In genomic region chr14:79314245-79315010, GRCm38 (mm10) we compare ENCODE assay signal across 11 mouse cellular contexts. TPM values are rescaled to one million over a fixed set of nuclear protein-coding genes. Genes with fewer than 3 reads are reported as not detected.
A peak's percentile ranks its signal among the peaks of the same experiment; 100 is the strongest.
DNase-seq lines count a peak whose midpoint lies in the region; ATAC-seq and TF ChIP-seq lines count a peak whose summit lies in the region.
"Had no signal": no experiment of that assay in that cellular context is flagged by ENCODE, and none has a peak within 500 bp of the region (broad histone marks: within the 10 kb centered on the region; RNA-seq: fewer than 3 reads in every experiment).

No protein-coding gene starts in this region.

- peak overlapping the region; percentile 63 for H3K27ac ChIP-seq in layer of hippocampus, adult 2 months
- no peak overlapping the region for H3K27ac ChIP-seq in MEL (ENCODE audit: control insufficient read depth, low read depth, low read length)
- peak overlapping the region; percentile 65 for H3K27ac ChIP-seq in embryonic facial prominence, embryonic 15.5 days (replicated peaks)
- H3K27ac ChIP-seq in midbrain, postnatal 0 days (ENCODE audit: low read depth, low read length), result 0 out of 2 replicates have a peak overlapping the region, but pooled peaks have one; percentile 40

- peaks cover 0 to 16% of the 10 kb centered on the region in 2 experiments; a peak in 3 of 4 replicates for H3K4me1 ChIP-seq in MEL (ENCODE audit: control insufficient read depth in 1 of 2, insufficient read depth in 2 of 2, low read length in 2 of 2)
- H3K4me1 ChIP-seq in embryonic facial prominence, embryonic 15.5 days, result peaks cover 14% of the 10 kb centered on the region; the same call in 1 of the 2 replicates
- H3K4me1 ChIP-seq in midbrain, postnatal 0 days (ENCODE audit: insufficient read depth, low read length), result no peaks in the 10 kb centered on the region

- no peak for TF ChIP-seq CTCF in layer of hippocampus, adult 2 months (conservative IDR thresholded peaks at IDR 0.05)
- TF ChIP-seq CTCF in MEL (IDR thresholded peaks at IDR 0.05 in 2 of 3, conservative IDR thresholded peaks at IDR 0.05 in 1 of 3; ENCODE audit: control insufficient read depth in 1 of 3, insufficient read depth in 1 of 3, low read depth in 2 of 3, low read length in 3 of 3, poor library complexity in 1 of 3, severe bottlenecking in 1 of 3), result no peak
- no peak for TF ChIP-seq CTCF in midbrain, postnatal 0 days (IDR thresholded peaks at IDR 0.05)

- no peak for ATAC-seq in embryonic facial prominence, embryonic 15.5 days (ENCODE audit: insufficient number of reproducible peaks, low FRiP score, low TSS enrichment, low read depth)
- no peak for ATAC-seq in midbrain, postnatal 0 days (ENCODE audit: low FRiP score)

- no peak overlapping the region for H3K4me2 ChIP-seq in embryonic facial prominence, embryonic 15.5 days (replicated peaks)
- no peak overlapping the region for H3K4me2 ChIP-seq in midbrain, postnatal 0 days (ENCODE audit: low read depth, low read length, poor library complexity, severe bottlenecking)

- no peak overlapping the region for H3K4me3 ChIP-seq in layer of hippocampus, adult 2 months
- H3K4me3 ChIP-seq in MEL (ENCODE audit: control insufficient read depth in 1 of 2, insufficient read depth in 1 of 2, low read depth in 2 of 2, low read length in 2 of 2), result no peak overlapping the region
- H3K4me3 ChIP-seq in embryonic facial prominence, embryonic 15.5 days (replicated peaks), result no peak overlapping the region
- no peak overlapping the region for H3K4me3 ChIP-seq in midbrain, postnatal 0 days (ENCODE audit: low read depth, low read length)

- TF ChIP-seq EP300 in MEL (IDR thresholded peaks at IDR 0.05; ENCODE audit: low read depth in 1 of 2, low read length in 2 of 2), result no peak

- no peak for TF ChIP-seq POLR2A in MEL (IDR thresholded peaks at IDR 0.05; ENCODE audit: control insufficient read depth in 1 of 2, insufficient read depth in 1 of 2, low read depth in 1 of 2, low read length in 2 of 2, poor library complexity in 1 of 2)

- no peak for DNase-seq in layer of hippocampus, adult 2 months (ENCODE audit: low spot score in 2 of 2)
- no peak for DNase-seq in layer of hippocampus, postnatal 36 days
- no peak for DNase-seq in MEL (ENCODE audit: low read depth, low spot score)
- no peak for DNase-seq in midbrain, postnatal 0 days (ENCODE audit: low spot score)
- no peak for DNase-seq in kidney, postnatal 14 days
- no peak for DNase-seq in frontal cortex, adult 2 months (ENCODE audit: extremely low spot score in 1 of 2, low spot score in 1 of 2)
- DNase-seq: cerebellum, adult 2 months; embryo, embryonic 11 days; lung, adult 2 months; right cerebral cortex, adult 18-20 months had no signal

- no peaks in the 10 kb centered on the region for H3K79me2 ChIP-seq in MEL (ENCODE audit: control insufficient read depth, insufficient read depth, low read length, poor library complexity)

- 67% methylated on average over 12 of the region's 12 CpGs for WGBS in embryonic facial prominence, embryonic 15.5 days
- 76% methylated on average over 12 of the region's 12 CpGs for WGBS in midbrain, postnatal 0 days

- H3K27me3 ChIP-seq in MEL (ENCODE audit: control insufficient read depth in 1 of 2, insufficient read depth in 2 of 2, low read length in 2 of 2), result no peaks in the 10 kb centered on the region
- H3K27me3 ChIP-seq in embryonic facial prominence, embryonic 15.5 days, result no peaks in the 10 kb centered on the region
- no peaks in the 10 kb centered on the region for H3K27me3 ChIP-seq in midbrain, postnatal 0 days (ENCODE audit: insufficient read depth, low read length)

- no peak for TF ChIP-seq RAD21 in MEL (IDR thresholded peaks at IDR 0.05; ENCODE audit: low read depth, low read length)

- H3K9me3 ChIP-seq in MEL (replicated peaks; ENCODE audit: insufficient read depth, low read length), result no peaks in the 10 kb centered on the region
- H3K9me3 ChIP-seq in embryonic facial prominence, embryonic 15.5 days (replicated peaks), result no peaks in the 10 kb centered on the region
- H3K9me3 ChIP-seq in midbrain, postnatal 0 days (ENCODE audit: low read length), result no peaks in the 10 kb centered on the region

- H3K36me3 ChIP-seq in MEL (ENCODE audit: control insufficient read depth in 1 of 2, insufficient read depth in 2 of 2, low read length in 2 of 2), result peaks cover 0 to 10% of the 10 kb centered on the region in 2 experiments; a peak in 2 of 4 replicates
- H3K36me3 ChIP-seq in embryonic facial prominence, embryonic 15.5 days, result no peaks in the 10 kb centered on the region
- H3K36me3 ChIP-seq in midbrain, postnatal 0 days (ENCODE audit: insufficient read depth, low read length), result no peaks in the 10 kb centered on the region

- no peak overlapping the region for H3K9ac ChIP-seq in MEL (ENCODE audit: control insufficient read depth, low read depth, low read length, poor library complexity, severe bottlenecking)
- no peak overlapping the region for H3K9ac ChIP-seq in embryonic facial prominence, embryonic 15.5 days
- no peak overlapping the region for H3K9ac ChIP-seq in midbrain, postnatal 0 days (replicated peaks; ENCODE audit: low read length, poor library complexity, severe bottlenecking)

TF ChIP-seq in MEL, 35 proteins besides CTCF, POLR2A, EP300 and RAD21:
- TF ChIP-seq ZKSCAN1 (IDR thresholded peaks at IDR 0.05; ENCODE audit: low read depth, low read length), result no peak
- TF ChIP-seq USF2 (IDR thresholded peaks at IDR 0.05; ENCODE audit: borderline replicate concordance in 1 of 2, insufficient read depth in 1 of 2, low read depth in 1 of 2, low read length in 2 of 2), result no peak
- 0 out of 2 replicates have a peak, but pooled peaks have one; percentile 16 for TF ChIP-seq GATA1 (IDR thresholded peaks at IDR 0.05; ENCODE audit: low read depth, low read length)

RNA-seq across cellular contexts. Expression of gene Rgcc, which starts 13.0 kb away (rescaled TPM):
- total RNA-seq in layer of hippocampus, adult 2 months (2021), result 10 to 100 TPM; 37.1 to 40.7 TPM
- total RNA-seq in layer of hippocampus, postnatal 36 days (2021), result 10 to 100 TPM; 44.6 to 44.8 TPM
- 0.85 and 1.2 TPM in 2 replicates for total RNA-seq in MEL (2012; rRNA removed)
- polyA plus RNA-seq in MEL (2012; ENCODE audit: insufficient read depth in 1 of 2, insufficient read length in 2 of 2, low read depth in 1 of 2, low replicate concordance in 2 of 2, missing spikeins in 1 of 2), result 1 to 10 TPM in 1 of 2 experiments, not detected in 1; 1.8 TPM
- 56.0 and 63.9 TPM in 2 replicates for polyA plus RNA-seq in embryonic facial prominence, embryonic 15.5 days (2015; fragmentation: Nextera tagmentation; extraction: Ambion mirVana)
- 34.2 and 64.3 TPM in 2 replicates for total RNA-seq in midbrain, postnatal 0 days (2014; rRNA removed)
- polyA plus RNA-seq in midbrain, postnatal 0 days (2015; fragmentation: Nextera tagmentation; extraction: Ambion mirVana), result 29.9 and 40.6 TPM in 2 replicates
- polyA plus RNA-seq in frontal cortex, adult 2 months (2012; rRNA removed), result 88.9 and 107 TPM in 2 replicates

Comparison
In these comparisons a context has a peak if more than half of its experiments do, and no peak if none do; other contexts are left out.
1. RNA of gene Rgcc, which starts 13.0 kb away (total RNA-seq): 34.2 to 64.3 TPM in midbrain, postnatal 0 days, 44.6 to 44.8 TPM in layer of hippocampus, postnatal 36 days and 37.1 to 40.7 TPM in layer of hippocampus, adult 2 months; 0.85 to 1.2 TPM in MEL; every median in the first group is over 10 times any median in the second.